Mouse (Mus musculus) cerebellum, adult 11 months (tissue): ENCODE measurements around the gene Cisd1.
"Not testable (repeated sequence)": the region's sequence is repeated elsewhere in the genome, so short reads cannot be mapped to it uniquely, and the experiment has no call there.

Experiments
- DNase-seq: peaks from one replicate; pipeline ENCODE4 v3.0.0; 2022

Gene Cisd1

GRCm38 (mm10) chr10:71344579-71345143 lies at the start of gene Cisd1:
TSS of gene Cisd1 (minus strand) at chr10:71344954.
- peak; percentile 97 for DNase-seq

GRCm38 (mm10) chr10:71389311-71389710 lies 44.6 kb upstream of the Cisd1 start:
- no peak for DNase-seq

- DNase-seq, result no peak
Observed at GRCm38 (mm10) chr10:71384159-71385044, 39.6 kb upstream of the Cisd1 start.

- not testable (repeated sequence) for DNase-seq
Observed at GRCm38 (mm10) chr10:71383552-71383924, 38.8 kb upstream of the Cisd1 start.

- no peak for DNase-seq
Observed at GRCm38 (mm10) chr10:71382858-71383551, 38.3 kb upstream of the Cisd1 start.

- no peak for DNase-seq
Observed at GRCm38 (mm10) chr10:71382109-71382508, 37.4 kb upstream of the Cisd1 start.

GRCm38 (mm10) chr10:71381471-71382033 lies 36.8 kb upstream of the Cisd1 start:
- no peak for DNase-seq

GRCm38 (mm10) chr10:71380406-71380805 lies 35.7 kb upstream of the Cisd1 start:
- DNase-seq, result no peak

GRCm38 (mm10) chr10:71376014-71376413 lies 31.3 kb upstream of the Cisd1 start:
- no peak for DNase-seq

GRCm38 (mm10) chr10:71373706-71374105 lies 29.0 kb upstream of the Cisd1 start:
- no peak for DNase-seq

GRCm38 (mm10) chr10:71371881-71372280 lies 27.1 kb upstream of the Cisd1 start:
- no peak for DNase-seq

GRCm38 (mm10) chr10:71369466-71369865 lies 24.7 kb upstream of the Cisd1 start:
- DNase-seq, result no peak

- no peak for DNase-seq
Observed at GRCm38 (mm10) chr10:71368128-71368940, 23.6 kb upstream of the Cisd1 start.

- DNase-seq, result no peak
Observed at GRCm38 (mm10) chr10:71363858-71364257, 19.1 kb upstream of the Cisd1 start.

- DNase-seq, result no peak
Observed at GRCm38 (mm10) chr10:71363440-71363839, 18.7 kb upstream of the Cisd1 start.

- DNase-seq, result no peak
Observed at GRCm38 (mm10) chr10:71361836-71362562, 17.2 kb upstream of the Cisd1 start.

GRCm38 (mm10) chr10:71361044-71361443 lies 16.3 kb upstream of the Cisd1 start:
- no peak for DNase-seq

GRCm38 (mm10) chr10:71354947-71355346 lies 10.2 kb upstream of the Cisd1 start:
- no peak for DNase-seq

- DNase-seq, result no peak
Observed at GRCm38 (mm10) chr10:71353850-71354249, 9.1 kb upstream of the Cisd1 start.

GRCm38 (mm10) chr10:71351301-71351700 lies 6.5 kb upstream of the Cisd1 start:
- no peak for DNase-seq

- DNase-seq, result no peak
Observed at GRCm38 (mm10) chr10:71349290-71349689, 4.5 kb upstream of the Cisd1 start.
